Mouse (Mus musculus): ENCODE data around the gene Gm10837. TPM values are rescaled to one million over a fixed set of nuclear protein-coding genes. Genes with fewer than 3 reads are reported as not detected.
A peak's percentile ranks its signal among the peaks of the same experiment; 100 is the strongest.

Gm10837 gene
- polyA plus RNA-seq, 1 experiment from 2014 or later: 0.45 TPM

DNA sequence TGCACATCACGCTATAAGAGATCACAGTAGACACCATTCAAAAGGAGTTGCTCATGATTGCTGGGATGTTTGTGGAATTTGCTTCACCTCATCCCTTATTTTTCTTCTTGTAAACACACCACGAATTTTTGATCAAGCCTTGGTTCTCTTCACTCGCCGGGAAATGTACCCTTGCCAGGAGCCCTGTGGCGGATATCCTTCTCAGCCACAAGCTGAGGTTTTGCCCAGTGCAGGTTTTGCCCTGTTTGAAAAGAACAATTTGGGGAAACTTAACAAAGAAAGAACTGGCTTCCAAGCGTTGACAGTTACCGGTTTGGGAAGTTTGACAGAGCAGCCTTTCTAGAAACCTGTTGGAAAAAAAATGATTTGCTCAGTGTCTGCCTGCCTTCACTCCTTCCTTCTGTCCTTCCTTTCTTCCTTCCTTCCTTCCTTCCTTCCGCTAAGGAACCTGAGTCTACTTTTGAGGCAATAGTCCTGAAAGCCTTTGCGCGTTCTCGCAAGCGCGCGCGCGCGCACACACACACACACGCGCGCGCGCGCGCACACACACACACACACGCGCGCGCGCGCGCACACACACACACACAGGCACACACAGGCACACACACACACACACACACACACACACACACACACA lies 18.8 kb upstream of the Gm10837 start:
- H3K36me3 ChIP-seq (ENCODE audit: control insufficient read depth, insufficient read depth, low read length): no peaks in the 10 kb centered on the region
- DNase-seq (ENCODE audit: low spot score, missing footprints): peak; percentile 93
- H3K9me3 ChIP-seq (ENCODE audit: control insufficient read depth, low read length): no peaks in the 10 kb centered on the region
- WGBS: 7% methylated on average over 31 of the region's 31 CpGs
- no peak overlapping the region; the same call in 1 of the 2 replicates for H3K27ac ChIP-seq (ENCODE audit: low read depth, low read length)
- H3K27me3 ChIP-seq (ENCODE audit: control insufficient read depth, insufficient read depth, low read length): peaks cover 76% of the 10 kb centered on the region
- peaks cover 11% of the 10 kb centered on the region for H3K4me1 ChIP-seq (ENCODE audit: control insufficient read depth, insufficient read depth, low read length)
- H3K4me3 ChIP-seq (ENCODE audit: low read depth, low read length): no peak overlapping the region
- H3K9ac ChIP-seq (ENCODE audit: low read length): peak overlapping the region; percentile 59
- H3K4me2 ChIP-seq: peak overlapping the region; percentile 62
- no peak for ATAC-seq (ENCODE audit: low FRiP score)

DNA sequence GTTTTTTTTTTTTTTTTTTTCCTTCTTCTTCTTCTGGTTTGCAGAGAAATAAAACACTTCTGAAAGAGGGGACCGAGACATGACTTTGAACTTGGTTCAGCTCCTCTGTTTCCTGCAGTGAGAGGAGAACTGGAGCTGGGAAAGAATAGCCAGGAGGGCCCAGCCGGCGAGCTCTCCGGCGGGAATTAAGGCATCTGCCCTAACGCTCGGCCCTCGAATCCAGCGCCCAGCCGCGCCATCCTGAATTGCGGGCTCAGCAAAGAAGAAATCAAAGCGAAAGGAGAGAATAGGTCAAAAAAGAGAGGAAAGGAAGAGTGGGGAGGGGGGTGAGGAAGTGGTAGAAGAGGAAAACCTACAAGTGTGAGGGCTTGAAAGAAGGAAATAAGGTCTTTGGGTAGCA lies 18.2 kb upstream of the Gm10837 start:
- ATAC-seq (ENCODE audit: low FRiP score) (no peak), DNase-seq (ENCODE audit: low spot score, missing footprints) (peak; percentile 92)
- Histone ChIP-seq H3K27me3 (ENCODE audit: control insufficient read depth, insufficient read depth, low read length) (peaks cover 71% of the 10 kb centered on the region), H3K4me1 (ENCODE audit: control insufficient read depth, insufficient read depth, low read length) (peaks cover 11% of the 10 kb centered on the region), H3K4me2 (peak overlapping the region; percentile 62), H3K9ac (ENCODE audit: low read length) (peak overlapping the region; percentile 59), H3K36me3 (ENCODE audit: control insufficient read depth, insufficient read depth, low read length) (no peaks in the 10 kb centered on the region), H3K4me3 (ENCODE audit: low read depth, low read length) (peak overlapping the region; percentile 75), H3K27ac (ENCODE audit: low read depth, low read length) (peak overlapping the region; percentile 63), H3K9me3 (ENCODE audit: control insufficient read depth, low read length) (no peaks in the 10 kb centered on the region)
- 0% methylated on average over 13 of the region's 13 CpGs for WGBS

DNA sequence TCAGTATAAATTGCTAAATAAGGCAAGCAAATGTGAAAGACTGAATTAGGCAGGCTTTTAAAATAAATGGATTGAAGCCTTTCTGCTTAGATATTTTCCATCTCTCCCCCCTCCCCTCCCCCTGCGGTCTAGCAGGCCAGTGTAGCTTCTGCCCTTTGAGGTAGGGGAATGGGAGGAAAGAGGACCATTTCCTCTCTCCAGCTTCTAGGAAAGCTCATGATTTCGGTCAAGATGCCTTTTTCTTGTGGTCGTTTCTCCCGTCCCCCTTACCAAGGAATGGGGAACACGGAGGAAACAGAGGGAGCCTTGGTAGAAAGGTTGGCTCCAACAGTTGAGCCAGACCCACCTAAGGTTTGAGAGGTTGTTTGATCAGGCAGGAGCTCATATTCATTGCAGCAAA lies 17.7 kb upstream of the Gm10837 start:
- WGBS: 2% methylated on average over 5 of the region's 5 CpGs
- Histone ChIP-seq H3K4me1 (ENCODE audit: control insufficient read depth, insufficient read depth, low read length) (peaks cover 11% of the 10 kb centered on the region), H3K36me3 (ENCODE audit: control insufficient read depth, insufficient read depth, low read length) (no peaks in the 10 kb centered on the region), H3K4me3 (ENCODE audit: low read depth, low read length) (peak overlapping the region; percentile 75), H3K27me3 (ENCODE audit: control insufficient read depth, insufficient read depth, low read length) (peaks cover 69% of the 10 kb centered on the region), H3K4me2 (peak overlapping the region; percentile 62), H3K9me3 (ENCODE audit: control insufficient read depth, low read length) (no peaks in the 10 kb centered on the region), H3K9ac (ENCODE audit: low read length) (peak overlapping the region; percentile 59; the same call in 1 of the 2 replicates), H3K27ac (ENCODE audit: low read depth, low read length) (no peak overlapping the region; the same call in 1 of the 2 replicates)
- DNase-seq (ENCODE audit: low spot score, missing footprints): peak; percentile 93
- no peak for ATAC-seq (ENCODE audit: low FRiP score)

DNA sequence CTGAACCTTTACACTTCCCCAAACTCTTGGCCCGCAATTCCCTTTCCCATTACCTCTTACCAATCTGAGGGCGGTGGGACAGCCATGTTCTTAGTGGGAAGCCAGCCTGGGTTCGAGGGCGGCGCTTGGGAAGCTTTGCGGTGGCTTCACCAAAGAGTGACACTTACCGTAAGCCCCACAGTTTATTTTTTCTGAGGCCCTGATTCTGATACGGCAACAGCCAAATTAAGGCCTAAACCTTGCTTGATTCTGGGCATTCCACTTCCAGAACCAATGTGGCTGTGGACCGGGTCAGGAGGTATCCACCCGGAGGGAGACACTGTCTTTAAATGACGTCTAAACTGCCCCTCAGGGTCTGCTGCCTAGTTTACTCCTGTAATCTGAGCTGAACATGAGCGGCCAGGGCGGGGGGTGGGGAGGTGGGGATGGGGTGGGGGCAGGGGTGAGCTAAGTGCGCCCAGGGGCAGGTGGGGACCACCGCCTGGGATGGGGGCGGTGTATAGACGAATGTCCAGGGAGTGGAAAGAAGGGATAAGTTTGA lies 17.1 kb upstream of the Gm10837 start:
- H3K27me3 ChIP-seq (ENCODE audit: control insufficient read depth, insufficient read depth, low read length): peaks cover 65% of the 10 kb centered on the region

DNA sequence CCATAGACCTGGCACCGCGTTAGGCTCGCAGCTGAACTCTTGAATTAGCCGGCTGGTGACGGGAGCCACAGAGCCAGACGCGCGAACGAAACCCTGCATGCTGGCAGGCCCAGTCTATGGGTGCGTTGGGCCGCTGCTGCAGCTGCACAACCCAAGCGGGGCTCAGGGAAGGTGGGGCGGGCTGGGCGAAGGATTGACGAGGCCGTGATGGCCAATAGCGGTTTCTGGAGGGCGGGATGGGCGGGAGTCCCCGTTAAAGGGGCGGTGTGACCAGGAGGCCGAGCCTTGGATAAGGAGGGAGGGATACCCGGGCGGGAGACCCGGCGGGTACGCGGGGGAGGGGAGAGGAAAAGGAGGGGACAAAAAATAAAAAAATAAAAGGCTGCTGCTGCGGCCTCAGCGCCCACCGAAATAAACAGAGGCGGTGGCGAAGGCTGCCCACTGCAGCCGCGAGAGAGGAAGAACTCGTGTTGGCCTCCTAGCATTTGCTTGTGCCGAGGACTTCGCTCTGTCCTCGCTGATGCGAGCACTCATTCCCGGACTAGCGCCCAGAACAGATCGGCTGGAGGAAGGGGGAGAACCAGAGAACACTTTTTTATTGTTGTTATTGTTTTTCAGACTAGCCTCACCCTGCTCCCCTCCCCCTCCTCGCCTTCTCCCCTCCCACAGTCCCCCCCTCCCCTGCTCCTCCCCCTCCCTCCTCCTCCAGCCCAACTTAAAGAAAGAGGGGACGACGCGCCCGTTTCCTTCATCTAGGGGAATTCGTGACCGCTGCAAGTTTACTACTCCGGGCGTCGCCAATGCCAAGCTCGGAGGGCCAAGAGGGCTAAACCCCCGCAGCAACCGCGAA lies 16.1 kb upstream of the Gm10837 start:
- Histone ChIP-seq H3K4me3 (ENCODE audit: low read depth, low read length) (peak overlapping the region; percentile 75), H3K9ac (ENCODE audit: low read length) (peak overlapping the region; percentile 96), H3K27ac (ENCODE audit: low read depth, low read length) (peak overlapping the region; percentile 97), H3K4me1 (ENCODE audit: control insufficient read depth, insufficient read depth, low read length) (peaks cover 14% of the 10 kb centered on the region), H3K36me3 (ENCODE audit: control insufficient read depth, insufficient read depth, low read length) (no peaks in the 10 kb centered on the region), H3K4me2 (peak overlapping the region; percentile 62), H3K27me3 (ENCODE audit: control insufficient read depth, insufficient read depth, low read length) (peaks cover 62% of the 10 kb centered on the region), H3K9me3 (ENCODE audit: control insufficient read depth, low read length) (no peaks in the 10 kb centered on the region)
- WGBS: under 1% methylated on average over 56 of the region's 57 CpGs
- ATAC-seq (ENCODE audit: low FRiP score): peak; percentile 82
- peak; percentile 97 for DNase-seq (ENCODE audit: low spot score, missing footprints)

More for the DNA sequence above, 17.1 kb upstream of the Gm10837 start:
- no peaks in the 10 kb centered on the region for H3K9me3 ChIP-seq (ENCODE audit: control insufficient read depth, low read length)
- WGBS: under 1% methylated on average over 17 of the region's 17 CpGs
- peak overlapping the region; percentile 75 for H3K4me3 ChIP-seq (ENCODE audit: low read depth, low read length)
- peak overlapping the region; percentile 62 for H3K4me2 ChIP-seq
- no peaks in the 10 kb centered on the region for H3K36me3 ChIP-seq (ENCODE audit: control insufficient read depth, insufficient read depth, low read length)
- H3K27ac ChIP-seq (ENCODE audit: low read depth, low read length): peak overlapping the region; percentile 97; the same call in 1 of the 2 replicates
- H3K9ac ChIP-seq (ENCODE audit: low read length): peak overlapping the region; percentile 51
- H3K4me1 ChIP-seq (ENCODE audit: control insufficient read depth, insufficient read depth, low read length): peaks cover 11% of the 10 kb centered on the region
- DNase-seq (ENCODE audit: low spot score, missing footprints): peak; percentile 93
- peak; percentile 4 for ATAC-seq (ENCODE audit: low FRiP score)

DNA sequence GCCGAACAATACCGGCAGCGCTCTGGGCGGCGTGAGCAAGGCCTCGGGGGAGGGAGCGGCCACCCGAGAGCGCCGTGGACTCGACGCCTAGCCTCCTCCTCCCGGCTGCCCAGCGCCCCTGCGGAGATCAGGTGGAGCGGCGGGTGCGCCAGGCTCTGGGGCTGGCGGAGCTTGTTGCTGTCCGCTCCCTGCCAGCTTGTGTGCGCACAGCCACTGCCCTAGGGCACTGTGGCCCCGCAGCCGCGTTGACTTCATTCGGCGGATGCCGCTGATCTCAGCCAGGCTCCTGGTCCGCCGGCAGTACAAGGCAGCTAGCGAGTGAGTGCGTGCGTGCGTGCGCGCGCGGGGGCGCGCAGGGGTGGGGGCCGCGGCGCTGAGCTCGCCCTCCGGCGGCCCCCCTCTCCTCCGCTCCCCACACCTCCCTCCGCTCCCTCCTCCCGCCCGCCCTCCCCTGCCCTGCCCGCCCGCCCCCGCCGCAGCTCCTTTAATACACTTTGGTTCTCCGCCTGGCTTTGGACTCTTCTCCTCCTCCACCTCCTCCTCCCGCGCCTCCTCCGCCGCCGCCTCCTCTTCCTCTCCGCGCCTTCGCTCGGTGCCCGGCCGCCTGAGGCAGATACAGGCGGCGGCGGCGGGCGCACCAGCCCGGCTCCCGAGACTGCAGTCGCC lies 15.4 kb upstream of the Gm10837 start, which contains the start of gene Zic2:
TSS of gene Zic2 (plus strand) at position 545 of the 666 bp plus-strand sequence.
- H3K9me3 ChIP-seq (ENCODE audit: control insufficient read depth, low read length): no peaks in the 10 kb centered on the region
- DNase-seq (ENCODE audit: low spot score, missing footprints) (peak; percentile 98), ATAC-seq (ENCODE audit: low FRiP score) (peak; percentile 78)
- under 1% methylated on average over 50 of the region's 73 CpGs for WGBS
- H3K36me3 ChIP-seq (ENCODE audit: control insufficient read depth, insufficient read depth, low read length): no peaks in the 10 kb centered on the region
- H3K27ac ChIP-seq (ENCODE audit: low read depth, low read length): peak within 1 kb of the TSS; percentile 97
- H3K4me3 ChIP-seq (ENCODE audit: low read depth, low read length): peak within 1 kb of the TSS; percentile 75
- peaks cover 54% of the 10 kb centered on the region for H3K27me3 ChIP-seq (ENCODE audit: control insufficient read depth, insufficient read depth, low read length)
- peak within 1 kb of the TSS; percentile 96 for H3K9ac ChIP-seq (ENCODE audit: low read length)
- H3K4me1 ChIP-seq (ENCODE audit: control insufficient read depth, insufficient read depth, low read length): peaks cover 14% of the 10 kb centered on the region
- peak within 1 kb of the TSS; percentile 62 for H3K4me2 ChIP-seq

DNA sequence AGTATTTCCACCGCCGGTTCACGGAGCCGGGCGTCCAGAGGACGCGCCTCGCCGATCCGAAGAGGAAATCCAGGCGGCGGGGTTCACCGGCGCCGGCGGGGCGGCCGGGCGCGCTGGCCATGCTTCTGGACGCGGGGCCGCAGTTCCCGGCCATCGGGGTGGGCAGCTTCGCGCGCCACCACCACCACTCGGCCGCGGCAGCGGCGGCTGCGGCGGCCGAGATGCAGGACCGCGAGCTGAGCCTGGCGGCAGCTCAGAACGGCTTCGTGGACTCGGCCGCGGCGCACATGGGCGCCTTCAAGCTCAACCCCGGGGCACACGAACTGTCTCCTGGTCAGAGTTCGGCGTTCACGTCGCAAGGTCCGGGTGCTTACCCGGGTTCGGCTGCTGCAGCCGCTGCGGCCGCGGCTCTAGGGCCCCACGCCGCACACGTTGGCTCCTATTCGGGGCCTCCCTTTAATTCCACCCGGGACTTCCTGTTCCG lies 14.8 kb upstream of the Gm10837 start:
- H3K27ac ChIP-seq (ENCODE audit: low read depth, low read length): peak overlapping the region; percentile 97
- peaks cover 56% of the 10 kb centered on the region for H3K27me3 ChIP-seq (ENCODE audit: control insufficient read depth, insufficient read depth, low read length)
- H3K4me2 ChIP-seq: peak overlapping the region; percentile 62
- peak overlapping the region; percentile 96 for H3K9ac ChIP-seq (ENCODE audit: low read length)
- DNase-seq (ENCODE audit: low spot score, missing footprints) (no peak), ATAC-seq (ENCODE audit: low FRiP score) (peak; percentile 6; the same call in 1 of the 2 replicates)
- H3K36me3 ChIP-seq (ENCODE audit: control insufficient read depth, insufficient read depth, low read length): no peaks in the 10 kb centered on the region
- H3K4me3 ChIP-seq (ENCODE audit: low read depth, low read length): peak overlapping the region; percentile 75
- peaks cover 14% of the 10 kb centered on the region for H3K4me1 ChIP-seq (ENCODE audit: control insufficient read depth, insufficient read depth, low read length)
- no peaks in the 10 kb centered on the region for H3K9me3 ChIP-seq (ENCODE audit: control insufficient read depth, low read length)
- WGBS: 0% methylated on average over 65 of the region's 65 CpGs

DNA sequence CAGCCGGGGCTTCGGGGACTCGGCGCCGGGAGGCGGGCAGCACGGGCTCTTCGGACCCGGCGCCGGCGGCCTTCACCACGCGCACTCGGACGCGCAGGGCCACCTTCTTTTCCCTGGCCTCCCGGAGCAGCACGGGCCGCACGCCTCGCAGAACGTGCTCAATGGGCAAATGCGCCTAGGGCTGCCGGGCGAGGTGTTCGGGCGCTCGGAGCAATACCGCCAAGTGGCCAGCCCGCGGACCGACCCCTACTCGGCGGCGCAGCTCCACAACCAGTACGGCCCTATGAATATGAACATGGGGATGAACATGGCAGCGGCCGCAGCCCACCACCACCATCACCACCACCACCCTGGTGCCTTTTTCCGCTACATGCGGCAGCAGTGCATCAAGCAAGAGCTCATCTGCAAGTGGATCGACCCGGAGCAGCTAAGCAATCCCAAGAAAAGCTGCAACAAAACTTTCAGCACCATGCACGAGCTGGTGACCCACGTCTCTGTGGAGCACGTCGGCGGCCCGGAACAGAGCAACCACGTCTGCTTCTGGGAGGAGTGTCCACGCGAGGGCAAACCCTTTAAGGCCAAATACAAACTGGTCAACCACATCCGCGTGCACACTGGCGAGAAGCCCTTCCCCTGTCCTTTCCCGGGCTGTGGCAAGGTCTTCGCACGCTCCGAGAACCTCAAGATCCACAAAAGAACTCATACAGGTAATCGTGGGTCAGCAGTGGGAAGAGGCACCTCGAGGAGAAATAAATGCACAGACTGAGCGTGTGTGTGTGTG lies 14.2 kb upstream of the Gm10837 start:
- Histone ChIP-seq H3K9ac (ENCODE audit: low read length) (peak overlapping the region; percentile 96), H3K4me2 (peak overlapping the region; percentile 62), H3K9me3 (ENCODE audit: control insufficient read depth, low read length) (no peaks in the 10 kb centered on the region), H3K27me3 (ENCODE audit: control insufficient read depth, insufficient read depth, low read length) (peaks cover 53% of the 10 kb centered on the region), H3K36me3 (ENCODE audit: control insufficient read depth, insufficient read depth, low read length) (no peaks in the 10 kb centered on the region), H3K4me1 (ENCODE audit: control insufficient read depth, insufficient read depth, low read length) (peaks cover 14% of the 10 kb centered on the region), H3K27ac (ENCODE audit: low read depth, low read length) (peak overlapping the region; percentile 97), H3K4me3 (ENCODE audit: low read depth, low read length) (peak overlapping the region; percentile 75)
- WGBS: under 1% methylated on average over 62 of the region's 62 CpGs
- no peak for ATAC-seq (ENCODE audit: low FRiP score)
- peak; percentile 97 for DNase-seq (ENCODE audit: low spot score, missing footprints)

All from midbrain, embryonic 11.5 days (tissue).